Mouse (Mus musculus) midbrain, embryonic 11.5 days (tissue): ENCODE results near the gene Speer4f2. TPM values are rescaled to one million over a fixed set of nuclear protein-coding genes. Genes with fewer than 3 reads are reported as not detected.

Experiments
- polyA plus RNA-seq: library from polyadenylated mRNA; unstranded; fragments of >200 nt; fragmentation: Nextera tagmentation; extraction: Ambion mirVana; gene quantifications from 2 replicates; pipeline ENCODE4 v1.2.1, GENCODE M21; 2014

Speer4f2 gene
- polyA plus RNA-seq, 1 experiment from 2014 or later = not detected

Other genes starting within 250 kb of the Speer4f2 start
- gene Speer4f1, start 102.9 kb downstream of the Speer4f2 start, polyA plus RNA-seq = 0.11 TPM in 1 of 2 replicates, not detected in the other
- gene Sema3c, start 201.1 kb downstream of the Speer4f2 start, polyA plus RNA-seq = 18.8 and 20.5 TPM in 2 replicates